Mouse (Mus musculus): ENCODE data around the gene Izumo1r.
"Not testable (repeated sequence)": the region's sequence is repeated elsewhere in the genome, so short reads cannot be mapped to it uniquely, and the experiment has no call there.

The Izumo1r gene

GRCm38 (mm10) chr9:14904741-14905475, 1.2 kb upstream of the Izumo1r start:
- no peak for DNase-seq (ENCODE audit: low spot score in 2 of 2)

DNA sequence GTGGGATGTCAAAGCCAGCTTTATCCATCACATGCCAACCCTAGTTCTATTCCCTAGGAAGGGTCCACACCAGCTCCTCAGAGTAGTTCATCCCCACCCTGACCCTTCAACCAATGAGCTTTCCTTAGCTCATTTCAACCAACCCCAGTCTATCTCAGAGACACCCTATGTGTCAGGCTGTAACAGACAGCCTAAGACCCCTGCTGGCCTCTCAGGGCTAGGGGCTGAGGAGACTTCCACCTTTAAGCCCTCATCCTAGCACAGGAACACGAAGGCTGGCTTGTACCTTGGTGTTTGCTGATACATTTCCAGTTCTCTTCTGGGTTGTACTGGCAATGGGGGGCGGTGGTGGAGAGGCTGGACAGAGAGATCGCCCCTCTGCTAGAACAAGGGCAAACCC, 743 bp downstream of the Izumo1r start:
- DNase-seq (ENCODE audit: low spot score in 2 of 2) = no peak

DNA sequence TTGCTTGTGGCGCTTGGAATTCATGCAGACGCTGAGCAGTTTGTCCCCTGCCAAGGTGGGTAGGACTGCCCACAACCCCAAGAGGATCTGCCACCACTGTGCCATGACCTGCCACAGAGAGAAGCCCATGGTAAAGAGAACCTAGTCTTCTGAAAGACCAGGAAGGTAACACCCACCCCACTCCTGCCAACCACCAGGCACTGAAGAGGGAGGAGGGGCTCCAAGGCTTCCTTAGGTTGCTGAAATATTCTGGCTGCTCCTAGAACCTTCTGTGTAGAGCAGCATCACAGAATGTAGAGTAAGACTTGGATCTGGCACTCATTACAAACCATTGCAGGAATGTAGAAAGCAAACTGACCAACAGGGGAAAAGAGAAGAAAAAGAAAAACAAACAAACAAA, 1.3 kb downstream of the Izumo1r start:
- no peak for DNase-seq (ENCODE audit: low spot score in 2 of 2)

DNA sequence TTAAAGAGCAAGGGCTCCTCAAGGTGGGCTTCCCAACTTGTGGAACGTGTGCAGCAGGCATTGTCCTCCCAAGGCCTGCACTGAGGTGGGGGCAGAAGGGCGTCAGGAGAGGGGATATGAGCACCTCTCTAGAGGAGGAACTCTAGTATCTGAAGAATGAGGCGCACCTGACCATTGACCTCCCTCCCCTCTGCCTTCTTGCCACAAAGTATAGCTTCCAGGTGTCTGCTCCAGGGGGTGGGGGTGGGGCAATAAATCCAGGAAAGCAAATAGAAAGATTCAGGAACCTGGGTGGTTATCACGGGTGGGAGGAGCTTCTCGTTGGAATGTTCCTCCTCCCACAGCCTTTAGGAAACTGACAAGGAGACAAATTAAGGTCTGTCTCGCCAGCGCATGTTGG, 2.0 kb downstream of the Izumo1r start:
- no peak for DNase-seq (ENCODE audit: low spot score in 2 of 2)

GRCm38 (mm10) chr9:14897102-14897501, 6.6 kb downstream of the Izumo1r start:
- DNase-seq (ENCODE audit: low spot score in 2 of 2) = no peak

DNA sequence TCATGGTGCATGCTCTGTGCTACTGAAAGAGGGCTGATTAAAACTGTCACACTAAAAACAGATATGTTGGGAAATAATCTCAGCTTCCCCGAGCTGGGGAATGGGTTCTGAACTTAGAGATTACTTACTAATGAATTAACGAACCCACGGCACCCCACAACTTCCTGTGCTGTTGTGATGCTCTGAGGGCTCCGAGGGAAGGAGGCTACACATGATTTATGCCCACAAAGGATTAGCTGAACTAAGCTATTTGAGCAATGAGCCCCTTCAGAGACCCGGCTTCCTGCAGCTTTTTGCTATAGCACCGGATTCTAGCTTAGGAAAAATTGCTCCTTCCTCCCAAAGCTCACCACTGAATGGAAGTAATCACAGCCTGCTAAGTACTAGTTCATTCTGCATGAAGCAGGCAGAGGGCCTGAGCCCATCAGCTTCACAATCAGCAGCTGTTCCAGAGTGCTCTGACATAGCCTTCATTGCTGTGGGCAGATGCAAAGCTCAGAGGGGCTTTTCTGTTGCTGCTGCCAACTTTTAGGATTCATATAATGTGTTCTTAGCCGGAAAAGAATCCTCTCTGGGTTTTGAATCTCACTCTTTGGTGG, 8.4 kb downstream of the Izumo1r start:
- no peak for DNase-seq (ENCODE audit: low spot score in 2 of 2)

DNA sequence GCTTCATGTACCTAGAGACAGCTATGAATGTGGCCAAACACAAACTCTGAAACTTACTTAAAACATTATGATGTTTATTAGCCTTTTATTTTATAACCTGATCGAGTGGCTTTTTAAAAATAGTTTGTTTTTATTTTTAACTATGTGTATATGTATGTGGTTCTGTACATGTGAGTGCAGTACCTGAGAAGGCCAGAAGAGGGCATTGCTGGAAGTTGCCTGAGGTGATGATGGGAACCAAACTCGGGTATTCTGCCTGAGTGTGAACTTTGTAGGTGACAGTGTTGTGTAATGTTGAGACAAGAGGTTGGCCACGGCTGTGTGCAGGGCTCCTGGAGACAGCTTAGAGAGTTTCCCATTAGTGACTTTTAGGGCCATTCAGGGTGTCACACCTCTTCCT, 9.1 kb downstream of the Izumo1r start:
- DNase-seq (ENCODE audit: low spot score in 2 of 2) = no peak

DNA sequence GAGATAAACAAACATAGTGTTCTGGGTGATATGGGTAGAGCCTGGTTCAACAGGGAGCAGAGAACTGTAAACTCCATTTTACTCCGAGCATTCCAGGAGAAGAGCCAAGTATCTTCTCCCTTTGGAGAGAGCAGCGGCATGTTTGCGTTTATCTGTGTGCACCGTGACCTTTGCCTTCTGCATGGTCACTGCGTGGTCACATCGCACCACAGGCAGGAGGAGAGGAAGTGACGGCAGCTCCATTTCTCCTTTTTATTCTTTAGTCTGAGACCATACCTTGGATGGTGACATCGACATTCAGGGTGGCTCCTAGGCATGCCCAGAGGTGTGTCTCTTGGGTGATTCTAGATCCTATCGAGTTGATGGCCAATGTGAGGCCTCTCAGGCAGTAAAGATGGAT, 10.4 kb downstream of the Izumo1r start:
- no peak for DNase-seq (ENCODE audit: low spot score in 2 of 2)

GRCm38 (mm10) chr9:14891891-14892290, 11.9 kb downstream of the Izumo1r start:
- DNase-seq (ENCODE audit: low spot score in 2 of 2) = no peak

- no peak for DNase-seq (ENCODE audit: low spot score in 2 of 2)
Measured at GRCm38 (mm10) chr9:14890699-14891098, 13.1 kb downstream of the Izumo1r start.

DNA sequence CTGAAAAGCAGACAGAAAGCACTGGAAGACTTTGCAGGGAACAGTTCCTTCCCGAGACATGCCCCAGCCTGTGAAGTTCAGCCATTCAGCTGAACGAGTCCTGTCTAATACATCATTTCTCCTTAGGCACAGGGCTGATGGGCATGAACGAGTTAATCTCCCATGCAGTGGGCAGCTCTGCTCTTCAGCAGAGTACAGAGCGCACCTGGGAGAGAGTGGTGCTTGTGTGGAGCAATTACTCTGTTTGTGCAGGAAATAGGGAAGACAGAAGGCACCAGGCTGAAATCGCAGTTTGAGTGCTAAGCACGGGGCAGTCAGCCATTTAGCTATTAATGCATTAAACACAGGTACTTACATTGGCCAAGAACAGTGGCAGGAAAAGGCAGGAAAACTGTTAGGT, 15.1 kb downstream of the Izumo1r start:
- DNase-seq (ENCODE audit: low spot score in 2 of 2) = no peak

DNA sequence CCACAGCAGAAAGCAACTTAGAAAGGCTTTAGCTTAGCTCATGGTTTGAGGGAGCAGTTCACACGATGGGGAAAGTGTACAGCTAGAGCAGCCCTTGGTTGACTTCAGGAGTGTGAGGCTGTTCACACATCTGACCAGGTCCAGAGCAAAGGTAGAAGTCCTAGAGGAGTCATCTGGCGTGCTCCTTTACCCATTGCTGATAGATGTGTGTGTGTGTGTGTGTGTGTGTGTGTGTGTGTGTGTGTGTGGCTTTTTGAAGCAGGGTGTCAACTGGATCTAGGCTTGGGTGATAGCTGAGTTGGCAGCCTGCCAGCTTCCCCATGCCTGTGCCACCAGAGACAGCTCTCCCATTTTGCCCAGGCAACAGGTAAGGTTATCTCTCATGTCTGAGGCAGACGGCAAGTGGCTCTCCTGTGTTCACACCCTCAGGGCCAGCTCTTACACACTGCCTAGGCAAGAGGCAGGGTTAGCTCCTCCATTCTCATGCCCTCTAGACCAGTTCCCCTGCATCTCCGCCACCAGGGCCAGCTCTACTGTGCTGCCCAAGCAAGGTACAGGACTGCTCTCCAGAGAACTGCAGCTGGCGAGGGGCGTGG, 15.9 kb downstream of the Izumo1r start:
- no peak for DNase-seq (ENCODE audit: low spot score in 2 of 2)

DNA sequence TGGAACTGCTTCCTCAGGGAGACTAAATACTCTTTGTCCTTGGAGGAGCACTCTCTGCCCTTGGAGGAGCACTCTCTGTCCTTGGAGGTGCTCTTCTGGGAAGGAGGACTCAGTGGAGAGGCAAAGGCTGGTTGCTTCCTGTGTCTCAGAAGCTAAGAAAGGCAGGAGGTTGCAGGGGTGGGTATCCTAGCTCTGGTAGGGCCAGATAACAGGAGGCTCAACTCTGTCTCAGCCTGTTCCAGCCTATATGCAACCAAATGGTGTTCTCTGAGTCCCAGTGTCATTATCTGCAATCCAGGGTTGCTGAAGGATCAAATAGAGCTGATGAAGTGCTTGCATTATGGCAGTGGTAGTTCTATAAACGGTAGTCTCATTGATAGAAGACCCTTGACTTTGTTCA, 17.8 kb downstream of the Izumo1r start:
- DNase-seq (ENCODE audit: low spot score in 2 of 2) = no peak

DNA sequence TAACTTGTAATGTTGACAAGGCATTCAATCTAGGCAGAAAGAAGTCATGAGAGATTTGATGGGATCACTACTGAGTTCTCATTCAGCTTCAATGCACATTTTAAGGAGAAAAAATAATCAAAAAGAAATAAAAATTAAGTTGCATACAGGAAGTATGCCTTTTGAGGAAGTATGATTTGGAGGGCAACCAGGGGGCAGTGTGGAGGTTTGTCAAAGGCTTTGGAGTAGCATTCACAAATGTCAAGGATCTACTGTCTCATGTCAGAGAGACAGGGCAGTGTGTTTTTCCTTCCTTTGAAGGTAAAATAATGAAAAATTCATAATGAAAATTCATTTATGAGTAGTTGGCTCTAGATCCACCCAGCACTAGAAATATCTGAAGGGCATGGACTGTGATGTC, 18.6 kb downstream of the Izumo1r start:
- DNase-seq (ENCODE audit: low spot score in 2 of 2) = no peak

GRCm38 (mm10) chr9:14884641-14885040, 19.1 kb downstream of the Izumo1r start:
- no peak for DNase-seq (ENCODE audit: low spot score in 2 of 2)

- not testable (repeated sequence) for DNase-seq (ENCODE audit: low spot score in 2 of 2)
Measured at GRCm38 (mm10) chr9:14876566-14876965, 27.2 kb downstream of the Izumo1r start.

- no peak for DNase-seq (ENCODE audit: low spot score in 2 of 2)
Measured at GRCm38 (mm10) chr9:14875743-14876507, 27.8 kb downstream of the Izumo1r start.

- DNase-seq (ENCODE audit: low spot score in 2 of 2) = no peak
Measured at GRCm38 (mm10) chr9:14872181-14872930, 31.4 kb downstream of the Izumo1r start.

- no peak for DNase-seq (ENCODE audit: low spot score in 2 of 2)
Measured at GRCm38 (mm10) chr9:14871536-14871935, 32.2 kb downstream of the Izumo1r start.

DNA sequence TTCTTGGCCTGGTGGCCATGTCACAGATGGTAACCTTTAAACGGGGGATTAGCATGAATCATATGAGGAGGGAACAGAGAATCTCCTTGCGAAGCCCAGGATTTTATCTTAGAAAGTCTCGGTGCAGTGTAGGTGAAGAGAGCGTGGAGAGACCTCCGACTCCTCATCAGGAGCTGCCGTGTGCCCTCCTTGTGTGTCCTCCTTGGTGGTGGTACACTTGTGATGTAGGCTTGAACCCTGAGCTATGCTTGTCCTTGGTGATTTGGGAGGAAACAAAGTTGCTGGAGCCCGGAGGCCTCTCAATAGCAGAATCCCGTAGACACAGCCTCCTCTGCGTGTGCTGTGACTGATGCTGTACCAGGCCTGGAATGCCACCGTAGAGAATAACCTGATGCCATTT, 32.9 kb downstream of the Izumo1r start:
- no peak for DNase-seq (ENCODE audit: low spot score in 2 of 2)

DNA sequence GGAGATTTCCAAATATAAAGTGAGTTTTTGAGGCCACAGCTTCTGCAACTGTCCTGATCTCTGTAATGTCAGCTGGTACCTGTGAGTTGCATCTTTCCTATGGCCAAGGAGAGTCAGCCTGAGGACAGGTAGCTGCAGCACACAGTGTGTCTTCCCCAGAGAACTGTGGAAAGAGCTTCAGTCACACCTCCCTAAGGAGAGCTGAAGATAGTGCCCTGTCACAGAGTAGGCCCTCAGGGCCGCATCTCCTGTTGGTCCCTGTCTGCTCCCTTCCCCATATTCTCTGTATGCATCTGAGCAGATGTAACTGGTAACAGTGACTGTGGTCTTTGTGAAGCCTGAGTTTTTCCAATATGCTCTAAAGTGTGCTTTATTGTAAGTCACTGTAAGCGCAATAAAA, 33.4 kb downstream of the Izumo1r start:
- DNase-seq (ENCODE audit: low spot score in 2 of 2) = no peak

DNA sequence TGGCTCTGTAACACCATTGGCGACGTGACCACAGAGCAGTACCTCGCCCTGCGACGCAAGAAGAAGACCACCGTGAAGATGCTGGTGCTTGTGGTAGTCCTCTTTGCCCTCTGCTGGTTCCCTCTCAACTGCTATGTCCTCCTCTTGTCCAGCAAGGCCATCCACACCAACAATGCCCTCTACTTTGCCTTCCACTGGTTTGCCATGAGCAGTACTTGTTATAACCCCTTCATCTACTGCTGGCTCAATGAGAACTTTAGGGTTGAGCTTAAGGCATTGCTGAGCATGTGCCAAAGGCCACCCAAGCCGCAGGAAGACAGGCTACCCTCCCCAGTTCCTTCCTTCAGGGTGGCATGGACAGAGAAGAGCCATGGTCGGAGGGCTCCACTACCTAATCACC, 35.4 kb downstream of the Izumo1r start:
- DNase-seq (ENCODE audit: low spot score in 2 of 2) = no peak
